Mouse (Mus musculus) bone marrow, adult 2 months (tissue): ENCODE measurements around the gene Itgb1bp2. TPM values are rescaled to one million over a fixed set of nuclear protein-coding genes. Genes with fewer than 3 reads are reported as not detected.
"Not testable (repeated sequence)": the region's sequence is repeated elsewhere in the genome, so short reads cannot be mapped to it uniquely, and the experiment has no call there.

Experiments used
- H3K27ac ChIP-seq: fragments of 200-500 bp; 2 replicates; pipeline ENCODE4 v1.5.1; 2012; ENCODE audit warnings: low read depth, mild to moderate bottlenecking, control low read depth, inconsistent platforms, low read length; ENCODE audit not compliant: control insufficient read depth, poor library complexity, insufficient read depth
- H3K4me1 ChIP-seq: fragments of 200-500 bp; 2 replicates; pipeline ENCODE4 v1.6.1; 2011; ENCODE audit warnings: low read length; ENCODE audit not compliant: control insufficient read depth, insufficient read depth
- H3K4me3 ChIP-seq: fragments of 200-500 bp; replicated peaks from 2 replicates; pipeline ENCODE3; 2011; ENCODE audit warnings: mild to moderate bottlenecking, low read depth, low read length, control low read depth; ENCODE audit not compliant: control insufficient read depth
- CTCF ChIP-seq: fragments of 200-500 bp; IDR thresholded peaks from 2 replicates; pipeline ENCODE4 v1.5.1; 2011; ENCODE audit warnings: low read length, control low read depth; ENCODE audit not compliant: control insufficient read depth, insufficient read depth
- POLR2A ChIP-seq: fragments of 200-500 bp; IDR thresholded peaks from 2 replicates; pipeline ENCODE4 v1.6.1; 2011; ENCODE audit warnings: low read depth, mild to moderate bottlenecking, control low read depth, low read length, borderline replicate concordance; ENCODE audit not compliant: control insufficient read depth
- WGBS: fragments of 180-500 bp; shearing (Covaris S2); methylation state at CpG from one replicate; pipeline ENCODE4 v1.1.7; 2018; 5-methylcytosine and 5-hydroxymethylcytosine counted together
- polyA plus RNA-seq: library from polyadenylated mRNA; stranded (reverse); fragments of >200 nt; gene quantifications from 2 replicates; pipeline ENCODE4 v1.2.4, GENCODE M21; 2011; ENCODE audit warnings: low replicate concordance; ENCODE audit not compliant: missing spikeins, insufficient read depth, insufficient read length

The Itgb1bp2 gene
- polyA plus RNA-seq, 1 experiment = 4.1 TPM

DNA sequence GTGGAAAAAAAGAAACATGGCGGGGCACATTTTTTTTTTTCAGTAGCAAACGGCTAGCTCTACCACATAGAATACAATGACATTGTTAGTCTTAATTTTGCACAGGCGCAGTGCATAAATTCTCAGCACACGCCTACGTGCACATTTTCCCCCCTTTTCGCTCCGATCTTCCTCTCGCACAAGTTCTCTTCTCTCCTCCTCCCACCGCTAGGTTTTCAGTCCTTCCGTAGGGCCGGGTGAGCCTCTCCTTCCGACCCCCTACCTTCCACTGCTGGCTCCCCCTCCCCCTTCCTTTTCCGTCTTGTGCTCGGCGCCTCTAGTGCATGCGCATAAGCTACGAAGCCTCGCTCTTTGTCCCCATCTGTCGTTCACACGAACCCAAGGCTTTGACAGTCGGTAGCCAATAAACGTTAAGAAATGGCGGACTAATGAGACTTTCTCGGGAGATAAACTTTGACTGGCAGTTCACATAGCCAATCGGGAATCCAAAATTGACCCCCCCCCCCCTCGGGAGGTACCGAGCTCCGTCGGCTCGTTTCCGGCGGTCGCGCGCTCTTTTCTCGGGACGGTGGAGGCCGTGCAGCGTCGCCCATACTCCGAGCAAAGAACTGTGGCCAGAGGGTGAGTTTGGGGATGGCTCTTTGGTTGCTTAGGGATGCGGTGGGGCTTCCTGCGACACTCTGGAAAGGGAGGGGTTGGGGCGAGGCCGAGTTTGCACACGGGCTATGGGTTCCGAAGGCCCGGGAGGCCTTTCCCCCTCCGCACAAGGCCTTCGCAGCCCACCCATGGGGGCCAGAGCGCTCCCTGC is 19.5 kb upstream of the Itgb1bp2 start, which contains the start of gene Nono:
TSS of gene Nono (plus strand) at position 177 of the 808 bp plus-strand sequence.
- Histone ChIP-seq H3K4me3 (peak within 1 kb of the TSS; percentile 88), H3K27ac (peak within 1 kb of the TSS; percentile 92), H3K4me1 (no peaks in the 10 kb centered on the region)
- TF ChIP-seq POLR2A = 0 out of 2 replicates have a peak, but pooled peaks have one; percentile 25
- no peak for TF ChIP-seq CTCF
- WGBS = 15% methylated on average over 49 of the region's 51 CpGs

DNA sequence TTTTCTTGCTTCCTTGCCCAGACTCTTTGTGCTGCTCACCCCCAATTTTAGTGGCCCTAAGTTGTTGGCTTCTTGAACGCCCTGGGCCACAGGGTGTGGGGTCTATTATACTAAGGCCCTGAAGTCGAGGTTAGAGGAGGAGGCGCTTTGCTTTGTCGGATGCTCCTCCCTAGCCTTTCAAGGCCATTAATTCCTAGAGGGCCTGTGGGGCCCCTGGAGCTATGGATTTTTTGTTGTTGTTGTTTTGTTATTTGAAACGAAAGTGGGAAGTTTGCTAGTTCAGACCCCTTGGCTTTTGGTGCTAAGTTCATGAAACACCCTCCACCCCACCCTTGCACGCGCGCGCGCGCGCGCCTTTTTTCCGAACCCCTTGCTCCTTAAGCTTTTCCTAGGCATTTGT is 18.9 kb upstream of the Itgb1bp2 start:
- peak overlapping the region; percentile 89 for H3K27ac ChIP-seq

GRCm38 (mm10) chrX:101451147-101451546 is 2.3 kb downstream of the Itgb1bp2 start:
- Histone ChIP-seq H3K4me1 (no peaks in the 10 kb centered on the region), H3K27ac (no peak overlapping the region), H3K4me3 (no peak overlapping the region)
- 23% methylated on average over 1 of the region's 1 CpGs for WGBS
- no peak for TF ChIP-seq POLR2A
- no peak for TF ChIP-seq CTCF

More for the DNA sequence above, 18.9 kb upstream of the Itgb1bp2 start:
- 24% methylated on average over 14 of the region's 14 CpGs for WGBS
- TF ChIP-seq POLR2A = no peak
- TF ChIP-seq CTCF = no peak
- Histone ChIP-seq H3K4me3 (peak overlapping the region; percentile 88), H3K4me1 (no peaks in the 10 kb centered on the region)

GRCm38 (mm10) chrX:101451591-101451990 is 2.7 kb downstream of the Itgb1bp2 start:
- no peak overlapping the region for H3K27ac ChIP-seq

GRCm38 (mm10) chrX:101472202-101472601 is 23.3 kb downstream of the Itgb1bp2 start:
- WGBS = 87% methylated on average over 4 of the region's 4 CpGs
- TF ChIP-seq CTCF = no peak
- no peak for TF ChIP-seq POLR2A
- no peak overlapping the region for H3K27ac ChIP-seq
- H3K4me1 ChIP-seq = no peaks in the 10 kb centered on the region
- H3K4me3 ChIP-seq = no peak overlapping the region

More at GRCm38 (mm10) chrX:101451591-101451990, 2.7 kb downstream of the Itgb1bp2 start:
- 75% methylated on average over 3 of the region's 3 CpGs for WGBS
- no peak for TF ChIP-seq POLR2A
- no peak for TF ChIP-seq CTCF
- Histone ChIP-seq H3K4me1 (no peaks in the 10 kb centered on the region), H3K4me3 (no peak overlapping the region)

- Histone ChIP-seq H3K27ac (no peak overlapping the region), H3K4me3 (no peak overlapping the region), H3K4me1 (no peaks in the 10 kb centered on the region)
- TF ChIP-seq CTCF (no peak), POLR2A (no peak)
- 77% methylated on average over 6 of the region's 6 CpGs for WGBS
Measured at GRCm38 (mm10) chrX:101481604-101482350, 32.9 kb downstream of the Itgb1bp2 start.

GRCm38 (mm10) chrX:101486487-101487152 is 37.7 kb downstream of the Itgb1bp2 start:
- not testable (repeated sequence) for H3K4me1 ChIP-seq, H3K27ac ChIP-seq, H3K4me3 ChIP-seq
- TF ChIP-seq CTCF = peak; percentile 84
- 27% methylated on average over 10 of the region's 12 CpGs for WGBS

Other genes with a start within 250 kb of the Itgb1bp2 start
- gene Snx12, start 226.5 kb upstream of the Itgb1bp2 start, polyA plus RNA-seq = 15.2 and 23.3 TPM in 2 replicates
- 20.9 and 23.4 TPM in 2 replicates for gene Foxo4, start 194.6 kb upstream of the Itgb1bp2 start, polyA plus RNA-seq
- not detected in 2 replicates for gene Gm614, start 185.1 kb upstream of the Itgb1bp2 start, polyA plus RNA-seq
- 12.4 and 32.4 TPM in 2 replicates for gene Il2rg, start 180.8 kb upstream of the Itgb1bp2 start, polyA plus RNA-seq
- gene Gm20489, start 180.1 kb upstream of the Itgb1bp2 start, polyA plus RNA-seq = not detected in 2 replicates
- gene Med12, start 175.1 kb upstream of the Itgb1bp2 start, polyA plus RNA-seq = 122 and 196 TPM in 2 replicates
- 2.1 TPM in 1 of 2 replicates, not detected in the other for gene Nlgn3, start 149.9 kb upstream of the Itgb1bp2 start, polyA plus RNA-seq
- 1.1 and 4.7 TPM in 2 replicates for gene Gjb1, start 72.7 kb upstream of the Itgb1bp2 start, polyA plus RNA-seq
- gene Zmym3, start 28.2 kb upstream of the Itgb1bp2 start, polyA plus RNA-seq = 9.3 and 26.9 TPM in 2 replicates
- gene Nono, start 19.8 kb upstream of the Itgb1bp2 start, polyA plus RNA-seq = 112 and 164 TPM in 2 replicates
- 16.0 and 30.3 TPM in 2 replicates for gene Taf1, start 83.6 kb downstream of the Itgb1bp2 start, polyA plus RNA-seq
- 73.2 and 107 TPM in 2 replicates for gene Ogt, start 191.0 kb downstream of the Itgb1bp2 start, polyA plus RNA-seq